Mouse (Mus musculus) layer of hippocampus, adult 11-12 months (tissue): ENCODE measurements around the gene 4930519G04Rik.
"Not testable (repeated sequence)": the region's sequence is repeated elsewhere in the genome, so short reads cannot be mapped to it uniquely, and the experiment has no call there.

Source experiments
- DNase-seq: peaks from one replicate; pipeline ENCODE4 v3.0.0; 2022; ENCODE audit warnings: low spot score

The 4930519G04Rik gene

GRCm38 (mm10) chr5:114842155-114842554, 11.3 kb upstream of the 4930519G04Rik start:
- DNase-seq = not testable (repeated sequence)

- no peak for DNase-seq
Observed at GRCm38 (mm10) chr5:114842674-114843073, 10.8 kb upstream of the 4930519G04Rik start.

DNA sequence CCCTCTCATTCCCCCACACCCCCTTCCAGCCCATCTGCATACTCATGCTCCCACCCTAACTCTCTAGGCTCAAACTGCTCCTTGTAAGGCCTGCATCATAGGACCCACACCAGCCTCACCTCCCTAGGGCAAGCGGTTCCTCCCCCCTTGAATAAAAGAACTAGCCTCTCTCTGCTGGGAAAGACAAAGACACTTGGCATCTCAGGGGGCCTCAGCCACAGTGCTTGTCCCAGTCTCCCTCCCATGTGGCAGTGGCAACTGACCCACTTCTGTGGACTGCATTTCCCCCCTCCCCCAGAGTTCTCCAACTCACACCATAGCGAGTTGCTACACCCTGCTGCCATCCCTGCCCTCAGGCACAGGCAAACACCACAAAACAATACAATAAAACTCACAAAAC, 9.1 kb upstream of the 4930519G04Rik start:
- not testable (repeated sequence) for DNase-seq

- DNase-seq = no peak
Observed at GRCm38 (mm10) chr5:114851565-114852236, 1.8 kb upstream of the 4930519G04Rik start.

DNA sequence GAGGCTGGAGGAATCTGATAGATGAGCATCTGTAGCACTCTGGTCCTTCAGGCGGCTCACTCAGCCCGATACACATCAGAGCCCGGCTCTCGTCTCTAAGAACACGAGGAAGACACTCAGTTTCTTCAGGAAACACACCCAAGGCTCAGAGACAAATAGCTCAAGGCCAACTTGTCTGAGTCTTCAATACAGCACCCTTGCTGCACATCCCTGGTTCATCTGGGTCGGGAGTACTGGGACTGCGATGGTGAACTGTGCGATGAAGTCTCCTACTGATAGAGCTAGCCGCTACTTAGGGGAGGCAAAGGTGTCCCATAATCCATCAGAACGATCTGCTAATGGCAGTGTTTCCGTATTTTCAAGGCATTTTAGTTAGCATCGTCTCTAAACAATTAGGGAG, 5.1 kb downstream of the 4930519G04Rik start, which contains the start of gene Gm9936:
Gene Gm9936 (minus strand): TSS at position 101 of the 400 bp plus-strand sequence.
- no peak for DNase-seq

DNA sequence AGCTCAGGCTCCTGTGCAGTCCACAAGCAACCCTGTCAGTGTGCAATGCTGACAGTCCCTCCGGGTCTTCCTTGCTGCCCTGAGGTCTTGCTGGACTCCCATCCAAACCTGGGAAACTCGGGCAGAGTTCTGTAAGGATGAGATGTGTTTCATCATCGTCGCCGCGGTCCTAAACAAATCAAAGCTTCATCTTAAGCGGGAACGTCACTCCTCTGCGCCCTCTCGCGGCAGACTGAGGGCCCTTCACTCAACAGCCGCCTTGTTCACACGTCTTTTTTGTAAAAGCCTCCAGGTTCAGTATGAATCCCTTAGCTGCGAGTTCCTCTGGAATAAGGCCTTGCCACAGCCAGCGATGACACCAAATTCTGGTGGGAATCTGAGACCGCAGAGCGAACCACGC, 5.8 kb downstream of the 4930519G04Rik start:
- DNase-seq = peak; percentile 72

DNA sequence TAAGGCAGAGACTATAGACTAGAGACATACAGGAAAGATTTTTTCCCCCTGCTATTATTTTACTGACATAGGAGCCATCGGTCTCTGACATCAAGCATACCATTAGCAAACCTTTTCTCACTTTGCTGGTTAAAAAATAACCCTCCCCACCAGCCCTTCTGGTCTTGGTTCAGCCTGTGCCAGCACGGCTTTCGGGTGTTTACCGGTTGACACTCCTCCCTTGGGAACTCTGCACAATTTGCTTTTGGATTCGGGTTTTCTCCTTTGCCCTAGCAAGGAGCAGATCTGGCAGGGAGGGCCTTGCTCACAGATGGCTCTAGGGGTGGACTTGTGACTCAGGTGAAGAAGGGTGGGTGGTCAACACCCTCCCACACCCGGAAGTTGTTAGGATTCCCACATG, 8.3 kb downstream of the 4930519G04Rik start:
- no peak for DNase-seq

DNA sequence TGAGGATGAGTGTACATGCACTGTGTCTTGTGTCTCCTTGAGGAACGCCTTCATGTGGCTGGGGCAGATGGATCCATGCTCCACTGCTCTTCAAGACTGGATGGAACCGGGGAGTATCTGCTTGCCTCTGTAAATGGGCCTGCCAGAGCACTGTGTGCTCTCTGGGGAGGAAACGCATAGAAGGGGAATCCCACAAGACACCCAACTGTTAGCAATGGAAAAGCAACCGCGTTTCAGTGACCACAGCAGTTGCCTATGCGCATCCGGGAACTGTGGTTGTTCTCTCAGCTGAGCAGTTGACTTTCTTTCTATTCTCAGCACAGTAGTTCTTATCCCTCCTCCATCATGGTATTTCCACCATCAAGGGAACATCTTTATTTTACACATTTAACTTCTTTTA, 11.3 kb downstream of the 4930519G04Rik start:
- no peak for DNase-seq

GRCm38 (mm10) chr5:114865279-114865678, 11.8 kb downstream of the 4930519G04Rik start:
- no peak for DNase-seq

- no peak for DNase-seq
Observed at GRCm38 (mm10) chr5:114875858-114876257, 22.4 kb downstream of the 4930519G04Rik start.

DNA sequence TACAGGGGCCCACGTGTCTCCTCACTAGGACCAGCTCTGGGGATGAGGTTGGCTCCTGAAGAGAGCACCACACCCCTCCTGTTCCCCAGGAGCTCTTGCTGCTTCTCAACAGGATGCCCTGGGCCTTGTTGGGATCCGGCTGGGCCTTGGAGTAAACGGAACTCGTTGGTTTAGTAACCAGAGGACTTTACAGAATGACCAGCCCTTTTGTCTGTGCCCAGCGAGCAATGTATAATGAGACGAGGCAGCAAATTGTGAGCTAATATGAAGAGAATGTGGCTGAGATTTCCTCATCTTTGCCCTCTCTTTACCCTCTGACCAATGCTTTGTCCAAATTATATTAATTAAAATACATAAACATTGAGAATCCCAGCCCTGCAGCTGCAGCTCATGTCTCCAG, 22.9 kb downstream of the 4930519G04Rik start:
- no peak for DNase-seq

DNA sequence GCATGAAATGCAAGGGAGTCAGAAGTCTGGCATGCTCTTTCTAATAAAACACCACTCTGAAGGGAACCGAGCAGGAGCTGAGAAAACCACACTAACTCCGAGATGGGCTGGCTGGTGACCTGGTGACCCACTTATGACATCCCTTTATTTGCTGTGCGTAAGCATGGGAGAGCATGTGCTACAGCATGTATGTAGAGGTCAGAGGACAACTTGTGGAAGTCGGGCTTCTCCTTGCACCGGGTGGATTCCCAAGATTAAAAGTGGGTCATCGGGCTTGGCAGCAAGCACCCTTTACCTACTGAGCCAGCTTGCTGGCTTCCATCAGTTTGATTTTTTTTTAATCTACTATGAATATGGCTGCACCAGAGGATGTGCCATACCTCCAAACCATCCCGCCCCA, 24.0 kb downstream of the 4930519G04Rik start:
- no peak for DNase-seq

DNA sequence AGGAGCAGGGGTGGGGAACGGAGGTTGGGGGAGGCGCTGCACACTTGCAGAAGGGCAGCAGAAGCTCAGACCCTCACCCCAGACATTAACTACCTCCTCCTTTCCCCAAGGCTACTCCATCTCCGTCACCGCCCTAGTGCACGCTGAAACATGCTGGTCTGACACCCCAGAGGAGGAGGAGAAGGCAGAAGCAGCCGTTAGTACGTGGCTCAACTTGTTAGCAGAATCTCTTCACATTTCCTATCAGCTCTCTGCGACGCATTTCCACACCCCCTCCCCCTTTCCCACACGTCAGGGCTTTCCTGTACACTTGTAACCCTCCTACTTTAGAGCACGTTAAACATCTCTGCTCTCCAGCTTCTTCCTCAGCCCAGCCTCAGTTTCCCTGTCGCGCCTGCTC, 25.9 kb downstream of the 4930519G04Rik start:
- DNase-seq = no peak

- DNase-seq = not testable (repeated sequence)
Observed at GRCm38 (mm10) chr5:114882319-114882718, 28.9 kb downstream of the 4930519G04Rik start.

- no peak for DNase-seq
Observed at GRCm38 (mm10) chr5:114883022-114883421, 29.6 kb downstream of the 4930519G04Rik start.

GRCm38 (mm10) chr5:114886801-114887200, 33.3 kb downstream of the 4930519G04Rik start:
- no peak for DNase-seq

DNA sequence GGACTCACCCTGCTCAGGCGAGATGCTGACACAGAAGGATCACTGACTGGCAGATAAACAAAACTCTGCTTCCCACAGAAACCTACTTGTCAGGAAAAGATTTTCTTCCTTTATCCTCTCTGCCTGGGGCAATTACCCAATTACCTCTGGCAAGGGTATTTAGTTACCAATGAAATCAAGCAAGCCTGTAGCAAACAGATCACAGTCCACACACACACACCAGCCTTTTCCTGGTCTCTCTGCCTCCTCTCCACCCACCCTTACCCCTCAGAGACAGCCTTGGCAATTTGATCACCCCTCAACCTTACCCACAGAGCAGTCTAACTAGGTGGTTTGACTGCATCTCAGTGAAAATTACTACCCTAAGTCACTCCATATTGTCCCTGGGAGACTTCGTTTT, 35.5 kb downstream of the 4930519G04Rik start:
- DNase-seq = no peak

DNA sequence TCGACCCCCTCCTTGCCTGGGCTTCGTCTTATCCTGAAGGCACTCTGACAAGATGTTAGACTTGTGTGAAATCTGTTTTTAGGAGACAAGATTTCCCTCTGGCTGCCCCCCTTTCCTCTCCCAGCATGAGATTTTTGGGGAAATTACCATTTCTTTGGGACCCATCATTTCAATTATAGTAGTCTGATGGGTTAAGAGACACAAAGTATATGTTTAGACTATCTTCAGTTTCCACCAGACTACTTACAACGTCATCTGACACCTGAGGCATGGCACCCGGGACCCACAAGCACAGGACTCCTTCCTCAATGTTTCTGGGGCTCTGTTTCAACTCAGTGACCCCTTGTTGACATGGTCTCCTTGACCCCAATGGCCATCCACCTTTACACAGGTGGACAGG, 42.1 kb downstream of the 4930519G04Rik start:
- DNase-seq = no peak

DNA sequence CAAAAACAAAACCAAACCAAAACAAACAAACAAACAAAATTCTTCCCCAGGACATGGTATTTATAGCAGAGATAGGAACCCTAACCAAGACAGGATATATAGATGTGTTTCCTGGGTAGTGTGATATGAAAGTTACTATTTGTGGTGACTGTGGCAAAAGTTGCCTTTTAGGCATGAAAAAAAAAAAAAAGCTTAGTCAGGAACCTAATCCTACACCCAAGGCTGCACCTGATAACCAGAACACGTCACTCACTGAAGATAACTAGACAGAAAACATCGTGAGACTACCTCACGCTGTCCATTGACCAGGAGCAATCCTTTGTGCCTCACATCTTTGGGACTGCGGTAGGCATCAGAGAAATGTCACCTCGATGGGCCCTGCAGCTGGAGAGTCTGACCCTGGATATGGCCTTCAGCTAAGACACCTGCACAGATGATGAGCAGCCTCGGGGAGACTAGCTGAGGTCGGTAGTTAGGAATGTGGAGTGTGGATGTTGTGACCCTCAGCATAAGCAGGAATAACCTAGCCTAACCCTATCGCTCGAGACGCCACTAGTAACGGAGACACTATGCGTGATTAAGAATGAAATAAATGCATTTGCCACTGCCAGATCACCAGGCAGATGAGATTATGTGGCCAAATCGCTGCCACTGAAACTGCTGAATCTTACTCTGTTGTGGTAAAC, 43.4 kb downstream of the 4930519G04Rik start, which contains the start of gene Oasl2:
Gene Oasl2 (plus strand): TSS at position 249 of the 686 bp plus-strand sequence.
- no peak for DNase-seq

DNA sequence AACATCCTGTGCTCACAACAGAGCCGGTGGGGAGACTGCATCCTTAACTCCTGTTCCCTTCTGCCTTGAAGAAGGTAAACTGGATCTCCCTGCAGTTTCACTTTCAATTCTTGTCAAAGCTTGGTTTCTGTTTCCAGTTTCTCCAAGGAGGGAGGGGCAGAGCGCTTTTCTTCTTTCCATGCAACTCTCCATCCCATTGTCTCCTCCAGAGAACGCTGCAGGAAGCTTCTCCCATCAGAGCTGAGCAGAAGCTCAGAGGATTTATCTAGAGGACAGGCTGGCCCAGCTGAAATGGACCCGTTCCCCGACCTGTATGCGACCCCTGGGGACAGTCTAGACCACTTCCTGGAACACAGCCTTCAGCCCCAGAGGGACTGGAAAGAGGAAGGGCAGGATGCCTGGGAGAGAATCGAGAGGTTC, 43.9 kb downstream of the 4930519G04Rik start:
- no peak for DNase-seq

- DNase-seq = no peak
Observed at GRCm38 (mm10) chr5:114898857-114899256, 45.4 kb downstream of the 4930519G04Rik start.

GRCm38 (mm10) chr5:114902413-114902812, 48.9 kb downstream of the 4930519G04Rik start:
- no peak for DNase-seq

GRCm38 (mm10) chr5:114908598-114909305, 55.3 kb downstream of the 4930519G04Rik start:
- no peak for DNase-seq
